Mouse (Mus musculus) macrophage (primary cell): ENCODE measurements around the gene Pbx1. TPM values are rescaled to one million over a fixed set of nuclear protein-coding genes. Genes with fewer than 3 reads are reported as not detected.

ENCODE experiments used
- H3K27ac ChIP-seq: fragments of 350-480 bp; formaldehyde crosslinking; 2 replicates; pipeline ENCODE4 v1.9.0; 2021
- H3K36me3 ChIP-seq: fragments of 350-480 bp; formaldehyde crosslinking; 2 replicates; pipeline ENCODE4 v1.9.0; 2021; ENCODE audit errors: inconsistent target
- H3K4me3 ChIP-seq: fragments of 350-480 bp; formaldehyde crosslinking; 2 replicates; pipeline ENCODE4 v1.9.0; 2021; ENCODE audit errors: inconsistent target
- H3K79me2 ChIP-seq: fragments of 350-480 bp; formaldehyde crosslinking; 2 replicates; pipeline ENCODE4 v1.9.0; 2021; ENCODE audit errors: inconsistent target
- WGBS: methylation state at CpG from one replicate; pipeline ENCODE4 v1.1.7; 2026; ENCODE audit warnings: inconsistent platforms; ENCODE audit not compliant: missing documents; 5-methylcytosine and 5-hydroxymethylcytosine counted together
- polyA plus RNA-seq: library from polyadenylated mRNA; stranded (reverse); fragments of 250-400 nt; gene quantifications from 3 replicates; pipeline ENCODE4 v1.2.4, GENCODE M21; 2018; ENCODE audit warnings: inconsistent platforms

Gene Pbx1
- polyA plus RNA-seq, 1 experiment from 2014 or later: 1.5 TPM

DNA sequence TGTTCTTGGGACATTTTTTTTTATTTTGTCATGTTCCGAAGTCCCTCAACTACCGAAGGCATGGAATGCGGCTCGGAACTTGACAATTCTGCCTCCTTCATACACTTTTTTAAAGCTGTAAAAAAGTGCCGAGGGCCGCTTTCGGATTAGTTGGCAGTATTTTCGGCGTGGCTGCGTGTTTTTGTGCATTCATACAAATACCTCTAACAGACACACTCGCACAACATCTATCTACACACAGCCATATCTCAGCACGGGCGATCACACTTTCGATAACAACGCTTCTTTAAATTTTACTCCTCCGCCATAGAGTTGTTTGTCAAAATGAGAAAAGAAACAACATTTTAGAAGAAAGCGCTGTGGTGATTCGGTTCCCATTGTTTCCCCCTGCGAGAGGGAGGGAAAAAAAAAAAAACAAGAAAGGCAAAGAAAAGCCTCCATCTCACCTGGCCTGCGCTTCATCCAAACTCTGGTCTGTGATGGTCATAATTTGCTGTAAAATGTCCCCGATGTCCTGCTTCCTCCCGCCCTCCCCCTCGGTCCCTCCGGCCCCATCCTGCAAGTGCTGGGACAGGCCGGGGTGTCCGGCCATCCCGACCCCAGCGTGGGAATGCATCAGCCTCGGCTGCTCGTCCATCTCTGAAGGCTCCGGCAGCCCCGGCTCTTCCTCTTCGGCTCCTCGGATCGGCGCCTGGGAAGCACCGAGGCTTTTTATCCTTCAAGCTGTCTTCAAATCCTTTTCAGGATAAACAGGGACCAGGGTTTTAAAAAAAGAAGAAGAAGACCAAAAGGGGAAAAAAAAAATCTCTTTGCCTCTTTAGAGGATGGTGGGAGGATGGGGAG is 981 bp downstream of the Pbx1 start:
- Histone ChIP-seq H3K79me2 (no peaks in the 10 kb centered on the region), H3K27ac (no peak overlapping the region), H3K36me3 (no peaks in the 10 kb centered on the region), H3K4me3 (peak overlapping the region; percentile 63)
- WGBS: 3% methylated on average over 34 of the region's 37 CpGs

DNA sequence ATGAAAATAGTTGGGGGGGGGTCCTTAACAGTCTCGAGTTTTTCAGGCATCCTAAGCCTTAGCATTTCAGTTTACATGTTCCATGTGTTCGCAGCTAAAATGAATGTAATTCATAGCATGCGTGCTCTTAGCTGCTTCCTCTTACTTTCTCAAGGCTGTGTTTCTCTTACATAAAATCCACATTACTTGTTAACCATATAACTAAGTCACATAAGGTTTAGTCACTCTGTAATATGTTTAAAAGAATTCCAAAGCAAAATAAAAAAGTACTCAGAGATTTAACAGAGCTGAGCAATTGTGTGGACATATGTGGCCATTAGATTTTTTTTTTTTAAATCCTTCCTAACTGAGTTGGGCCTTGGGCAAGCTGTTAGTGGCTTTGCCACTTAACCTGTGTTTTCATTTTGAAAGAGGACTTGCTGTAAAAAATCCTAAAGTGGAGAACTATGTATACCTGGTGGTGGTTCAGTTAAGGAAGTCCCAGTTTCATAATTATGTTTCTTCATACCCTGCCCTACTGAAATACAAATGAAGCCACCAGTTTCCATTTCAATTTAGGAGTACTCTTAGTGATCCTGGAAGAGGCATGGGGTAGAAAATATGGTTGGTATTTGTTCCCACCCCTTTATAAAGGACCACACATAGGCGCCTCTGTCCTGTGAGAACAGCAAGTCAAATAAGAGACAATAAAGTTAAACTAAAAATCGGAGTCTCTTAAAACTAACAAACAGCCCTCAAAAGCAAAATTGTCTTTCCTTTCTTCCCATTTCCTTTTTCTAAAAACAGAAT is 2.0 kb downstream of the Pbx1 start:
- Histone ChIP-seq H3K36me3 (no peaks in the 10 kb centered on the region), H3K4me3 (no peak overlapping the region), H3K27ac (no peak overlapping the region), H3K79me2 (no peaks in the 10 kb centered on the region)
- 25% methylated on average over 5 of the region's 5 CpGs for WGBS

DNA sequence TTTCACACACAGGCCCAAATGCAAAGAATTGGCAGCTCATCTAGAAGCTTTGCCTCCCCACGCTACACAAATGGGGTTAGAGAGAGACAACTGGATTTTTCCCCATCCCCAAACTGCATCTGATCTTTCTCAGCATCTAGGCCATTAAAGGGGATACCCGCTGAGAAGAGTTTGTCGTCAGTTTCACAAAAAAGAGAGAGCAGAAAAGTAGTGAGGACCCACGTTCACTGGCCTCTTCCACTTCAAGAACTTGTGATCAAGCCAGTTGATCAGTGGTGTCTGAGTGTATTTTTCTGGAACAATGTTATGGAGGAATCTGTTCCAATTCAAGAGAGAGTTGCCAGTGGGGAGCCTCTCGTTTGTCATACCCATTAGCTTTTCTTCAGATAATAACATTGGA is 2.7 kb downstream of the Pbx1 start:
- 49% methylated on average over 5 of the region's 5 CpGs for WGBS
- Histone ChIP-seq H3K4me3 (no peak overlapping the region), H3K79me2 (no peaks in the 10 kb centered on the region), H3K36me3 (no peaks in the 10 kb centered on the region), H3K27ac (no peak overlapping the region)

DNA sequence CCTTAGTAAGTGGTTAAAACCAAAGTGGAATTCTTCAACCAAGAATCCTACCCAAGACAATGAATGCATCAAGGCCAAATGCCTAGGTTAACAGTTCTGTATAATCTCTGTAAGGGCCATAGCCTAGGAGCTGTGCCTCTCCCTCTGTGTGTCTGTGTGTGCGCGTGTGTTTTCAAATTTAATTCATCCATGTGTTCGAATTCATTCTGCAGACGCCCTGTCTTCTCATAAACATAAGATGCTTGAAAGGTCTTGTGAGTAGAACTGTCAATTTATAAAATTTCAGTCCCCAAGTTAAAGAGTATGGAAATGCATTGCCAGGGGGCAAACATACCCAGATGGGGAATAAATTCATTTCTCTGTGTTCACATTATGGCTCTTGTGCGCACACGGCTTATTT is 3.8 kb downstream of the Pbx1 start:
- Histone ChIP-seq H3K36me3 (no peaks in the 10 kb centered on the region), H3K79me2 (no peaks in the 10 kb centered on the region), H3K27ac (no peak overlapping the region), H3K4me3 (no peak overlapping the region)
- WGBS: 76% methylated on average over 6 of the region's 6 CpGs

DNA sequence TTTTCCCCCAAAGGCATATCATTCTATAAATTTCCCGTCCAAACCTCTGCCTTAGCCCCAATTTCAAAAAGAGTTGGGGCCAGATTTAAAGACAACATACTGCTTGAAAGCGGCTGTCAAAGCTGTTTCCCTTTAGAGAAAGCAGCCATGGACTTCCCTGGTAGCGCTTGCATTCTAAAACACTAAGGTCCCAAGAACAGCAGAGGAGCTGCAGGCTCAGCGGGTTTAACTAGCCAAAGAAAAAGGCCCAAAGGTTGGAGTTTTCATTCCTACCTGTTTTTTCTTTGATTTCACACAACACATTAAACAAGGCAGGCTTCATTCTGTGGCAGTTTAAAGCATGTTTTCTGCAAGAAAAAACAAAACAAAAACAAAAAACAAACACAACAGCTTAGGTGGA is 4.5 kb downstream of the Pbx1 start:
- WGBS: 56% methylated on average over 4 of the region's 4 CpGs
- H3K79me2 ChIP-seq: no peaks in the 10 kb centered on the region
- no peak overlapping the region for H3K27ac ChIP-seq
- H3K36me3 ChIP-seq: no peaks in the 10 kb centered on the region
- no peak overlapping the region for H3K4me3 ChIP-seq

DNA sequence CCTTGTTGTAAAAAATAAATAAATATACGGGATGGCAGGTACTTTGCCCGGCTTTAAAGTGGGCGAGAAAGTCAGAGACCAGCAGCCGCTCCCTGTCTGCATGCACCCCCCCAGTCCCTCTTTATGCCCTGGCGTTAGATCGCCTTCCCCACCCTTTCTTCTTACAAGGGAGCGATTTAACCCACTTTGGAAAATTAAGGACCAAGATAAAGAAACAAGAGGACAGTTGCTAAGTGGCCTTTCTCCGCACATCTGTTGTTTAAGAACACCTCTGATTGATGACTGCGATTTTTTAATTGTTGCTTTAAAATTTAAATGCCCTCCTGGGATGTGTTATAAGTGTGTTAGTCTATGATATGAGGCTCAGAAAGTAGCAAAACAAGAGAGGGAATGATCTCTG is 5.2 kb downstream of the Pbx1 start:
- H3K79me2 ChIP-seq: no peaks in the 10 kb centered on the region
- H3K27ac ChIP-seq: no peak overlapping the region
- no peaks in the 10 kb centered on the region for H3K36me3 ChIP-seq
- 78% methylated on average over 9 of the region's 9 CpGs for whole genome bisulfite sequencing
- no peak overlapping the region for H3K4me3 ChIP-seq

DNA sequence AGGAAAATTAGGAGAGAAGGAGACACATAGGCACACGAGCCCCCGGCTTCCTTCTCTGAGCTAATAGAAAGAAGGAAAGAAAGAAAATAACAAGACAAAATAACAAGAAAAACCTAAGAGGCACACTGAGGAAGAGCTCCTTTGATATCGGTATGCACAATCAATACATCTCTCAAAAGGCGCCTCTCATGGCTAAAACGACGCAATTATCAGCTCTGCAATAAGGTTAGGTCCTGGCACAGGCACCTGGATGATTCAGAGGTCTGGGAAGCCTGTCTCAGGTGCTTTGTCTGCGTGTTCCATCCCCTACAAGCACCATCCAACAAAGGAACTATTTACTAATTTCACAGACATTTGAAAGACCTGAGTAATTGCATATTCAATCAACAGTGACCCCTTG is 5.8 kb downstream of the Pbx1 start:
- 69% methylated on average over 7 of the region's 7 CpGs for WGBS
- H3K79me2 ChIP-seq: no peaks in the 10 kb centered on the region
- H3K36me3 ChIP-seq: no peaks in the 10 kb centered on the region
- H3K4me3 ChIP-seq: no peak overlapping the region
- H3K27ac ChIP-seq: no peak overlapping the region

DNA sequence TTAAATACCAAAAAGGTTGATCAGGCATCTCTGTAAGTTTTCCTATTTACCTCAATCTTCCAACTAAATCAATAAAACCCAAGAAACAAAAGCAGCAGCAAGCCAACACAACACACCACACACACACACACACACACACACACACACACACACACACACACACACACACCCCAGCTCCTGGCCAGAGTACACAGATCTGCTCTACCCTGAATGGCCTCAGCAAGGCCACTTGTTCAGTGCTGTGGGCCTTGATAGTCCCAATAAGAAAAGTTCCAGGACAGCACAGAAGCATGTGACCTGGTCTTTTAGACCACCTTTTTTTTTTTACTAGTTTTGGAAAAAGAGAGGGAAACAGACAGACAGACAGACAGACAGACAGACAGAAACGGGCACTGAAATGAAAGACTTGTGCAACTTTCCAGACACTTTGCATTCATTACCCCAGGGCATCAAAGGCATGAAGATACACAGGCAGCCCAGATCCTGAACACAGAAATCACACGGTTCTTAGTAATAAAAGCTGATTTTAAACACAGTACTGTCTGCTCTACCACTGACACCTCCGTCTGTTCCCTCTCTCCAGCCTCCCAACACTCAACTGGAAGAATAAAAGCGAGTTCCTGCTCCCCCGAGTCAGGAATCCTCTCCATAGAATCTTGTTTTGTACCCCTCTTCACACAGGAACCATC is 6.9 kb downstream of the Pbx1 start:
- Histone ChIP-seq H3K79me2 (no peaks in the 10 kb centered on the region), H3K4me3 (no peak overlapping the region), H3K27ac (no peak overlapping the region), H3K36me3 (no peaks in the 10 kb centered on the region)
- WGBS: 83% methylated on average over 5 of the region's 5 CpGs

DNA sequence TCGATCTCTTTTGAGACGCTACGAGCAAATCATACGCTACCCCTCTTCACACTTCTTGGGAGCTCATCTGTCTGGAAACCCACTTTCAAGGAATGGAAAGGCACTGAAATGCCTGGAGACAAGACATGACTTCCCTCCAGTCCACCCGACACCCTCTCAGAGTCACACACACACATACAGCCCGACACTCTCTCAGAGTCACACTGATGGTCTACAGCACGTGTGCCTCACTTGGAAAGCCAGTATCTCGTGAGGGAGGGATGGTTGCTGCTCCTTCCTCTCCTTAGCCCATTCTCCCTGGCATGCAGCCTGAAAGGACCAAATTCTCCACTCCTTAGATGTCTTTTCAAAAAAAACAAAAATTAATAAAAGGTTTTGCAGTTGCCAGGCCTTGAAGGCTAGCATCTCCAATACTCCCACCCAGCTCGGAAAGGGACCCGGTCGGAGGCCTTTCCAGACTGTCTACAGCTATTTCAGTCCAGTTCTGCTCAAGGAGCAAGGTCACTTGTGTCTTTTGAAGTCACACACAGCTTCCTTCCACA is 8.6 kb downstream of the Pbx1 start:
- Histone ChIP-seq H3K79me2 (no peaks in the 10 kb centered on the region), H3K4me3 (no peak overlapping the region), H3K27ac (no peak overlapping the region), H3K36me3 (no peaks in the 10 kb centered on the region)
- 88% methylated on average over 11 of the region's 11 CpGs for WGBS

DNA sequence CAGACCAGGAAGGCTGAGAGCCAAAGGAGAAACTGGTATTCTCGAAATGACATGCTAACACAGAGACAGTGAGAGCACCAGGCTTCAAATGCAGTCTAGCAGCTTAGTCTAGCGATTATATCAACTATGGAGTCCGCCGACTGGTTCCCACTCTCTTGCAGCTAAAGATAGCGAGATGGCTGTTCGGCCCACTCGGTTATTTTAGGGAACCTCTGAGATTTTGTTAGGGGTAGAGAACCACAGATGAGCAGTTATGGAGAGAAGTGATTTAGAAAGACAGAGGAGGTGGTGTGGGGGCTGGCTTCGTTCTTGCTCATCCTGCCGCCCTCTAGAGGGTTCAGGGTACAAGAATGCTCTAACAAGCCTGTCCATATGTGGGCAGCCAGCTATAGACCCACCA is 13.2 kb downstream of the Pbx1 start:
- Histone ChIP-seq H3K79me2 (no peaks in the 10 kb centered on the region), H3K36me3 (no peaks in the 10 kb centered on the region), H3K27ac (no peak overlapping the region), H3K4me3 (no peak overlapping the region)
- WGBS: 90% methylated on average over 9 of the region's 9 CpGs

DNA sequence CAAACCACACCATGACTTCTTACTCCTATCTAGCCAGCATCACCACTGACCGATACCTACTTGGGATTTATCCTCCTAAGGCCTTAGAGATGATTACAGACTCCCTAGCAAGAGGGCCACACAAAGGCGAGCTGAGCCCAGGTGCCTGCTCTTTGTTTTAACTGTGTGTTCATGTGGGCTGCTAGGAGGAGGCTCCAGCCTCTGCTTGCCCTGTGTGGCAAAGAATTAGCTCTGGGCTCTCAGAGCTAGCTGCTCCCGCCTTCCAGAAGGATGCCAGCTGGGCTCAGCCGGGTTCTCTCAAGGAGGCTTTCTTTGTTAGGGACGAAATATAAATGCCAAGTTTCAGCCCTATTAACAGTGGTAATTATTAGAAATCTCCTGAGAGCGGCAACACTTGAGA is 14.4 kb downstream of the Pbx1 start:
- Histone ChIP-seq H3K27ac (no peak overlapping the region), H3K36me3 (no peaks in the 10 kb centered on the region), H3K4me3 (no peak overlapping the region), H3K79me2 (no peaks in the 10 kb centered on the region)
- WGBS: 92% methylated on average over 6 of the region's 6 CpGs

DNA sequence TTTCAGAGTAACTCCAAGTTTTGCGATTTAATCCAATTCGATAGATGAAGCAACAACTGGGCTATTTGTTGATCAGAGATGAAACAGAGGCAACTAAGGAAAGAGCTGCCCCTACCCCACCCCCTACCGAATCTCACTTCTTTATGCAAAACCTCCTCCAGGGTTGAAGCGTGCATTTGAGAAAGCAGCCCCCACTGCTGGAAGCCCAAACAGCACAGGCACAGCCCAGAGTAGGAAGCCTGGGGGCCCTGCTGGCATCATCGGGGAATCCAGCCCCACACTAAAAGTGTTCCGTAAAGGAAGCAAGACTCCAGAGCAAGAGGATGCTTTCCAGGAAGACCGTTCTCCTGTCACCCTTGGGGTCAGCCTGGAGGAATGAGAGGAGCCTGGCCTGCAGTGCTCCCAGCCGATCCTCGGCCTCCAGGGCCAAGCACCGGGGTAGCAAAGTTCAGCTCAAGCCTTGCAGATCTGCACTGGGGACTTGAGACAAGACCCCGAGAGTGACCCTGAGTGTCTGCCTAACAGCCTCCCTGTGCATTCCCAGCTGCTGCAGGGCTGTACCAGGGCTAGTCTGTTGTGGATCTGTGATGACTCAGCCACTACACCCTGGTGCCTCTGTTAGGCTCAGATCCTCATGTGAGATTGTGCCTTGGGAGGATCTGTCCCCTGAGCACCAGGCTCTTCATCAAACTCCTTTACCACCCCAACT is 15.2 kb downstream of the Pbx1 start:
- no peak overlapping the region for H3K27ac ChIP-seq
- H3K36me3 ChIP-seq: no peaks in the 10 kb centered on the region
- 90% methylated on average over 11 of the region's 11 CpGs for WGBS
- H3K4me3 ChIP-seq: no peak overlapping the region
- H3K79me2 ChIP-seq: no peaks in the 10 kb centered on the region

DNA sequence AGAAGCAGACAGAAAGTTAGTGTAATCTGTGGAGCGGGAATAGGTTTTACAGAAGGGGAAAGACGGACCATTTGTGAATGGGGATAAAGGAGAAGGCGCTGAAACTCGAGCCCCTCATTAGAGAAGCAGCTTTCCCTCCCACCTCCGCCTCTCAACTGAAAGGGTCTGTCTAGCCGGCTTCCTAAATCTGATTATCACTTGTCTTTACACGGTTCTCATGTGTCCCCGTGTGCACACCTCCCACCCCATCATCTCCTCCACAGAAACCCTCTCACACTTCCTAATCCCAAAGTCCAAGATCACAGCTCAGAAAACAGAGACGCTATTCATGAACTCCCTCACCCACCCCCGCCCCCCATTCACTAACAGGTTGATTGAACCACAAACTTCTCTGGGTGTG is 21.5 kb downstream of the Pbx1 start:
- WGBS: 96% methylated on average over 10 of the region's 10 CpGs
- H3K36me3 ChIP-seq: no peaks in the 10 kb centered on the region
- H3K4me3 ChIP-seq: no peak overlapping the region

DNA sequence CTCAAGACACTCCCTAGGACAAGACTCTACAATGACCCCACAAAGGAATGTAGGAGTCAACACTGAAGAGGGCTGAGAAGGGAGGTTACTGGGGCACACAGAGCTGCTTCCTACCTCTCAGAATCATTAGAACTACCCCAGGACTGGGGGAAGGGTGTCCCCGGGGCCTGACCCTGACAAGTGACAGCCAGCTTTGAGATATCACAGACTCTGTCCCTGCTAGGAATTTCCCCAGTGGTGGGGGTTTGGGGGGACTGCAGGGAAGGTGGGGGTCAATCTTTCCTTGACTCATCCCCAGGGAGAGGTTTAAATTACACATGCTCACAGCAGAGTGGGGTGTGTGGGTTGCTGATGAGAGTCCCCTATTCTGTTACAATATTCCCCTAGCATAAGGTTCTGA is 22.0 kb downstream of the Pbx1 start:
- no peaks in the 10 kb centered on the region for H3K36me3 ChIP-seq
- no peak overlapping the region for H3K27ac ChIP-seq
- H3K79me2 ChIP-seq: no peaks in the 10 kb centered on the region
- WGBS: 80% methylated on average over 1 of the region's 1 CpGs
- H3K4me3 ChIP-seq: no peak overlapping the region

More for the DNA sequence above, 21.5 kb downstream of the Pbx1 start:
- H3K27ac ChIP-seq: no peak overlapping the region
- no peaks in the 10 kb centered on the region for H3K79me2 ChIP-seq
